Mouse (Mus musculus) liver, embryonic 14.5 days (tissue): ENCODE results near the gene Ift27.

Experiments
- CTCF ChIP-seq: IDR thresholded peaks from 2 replicates; pipeline ENCODE4 v1.5.1; 2016; ENCODE audit warnings: antibody characterized with exemption, low read depth, control low read depth
- EP300 ChIP-seq: IDR thresholded peaks from 2 replicates; pipeline ENCODE4 v1.6.1; 2016; ENCODE audit warnings: antibody characterized with exemption, low read depth

DNA sequence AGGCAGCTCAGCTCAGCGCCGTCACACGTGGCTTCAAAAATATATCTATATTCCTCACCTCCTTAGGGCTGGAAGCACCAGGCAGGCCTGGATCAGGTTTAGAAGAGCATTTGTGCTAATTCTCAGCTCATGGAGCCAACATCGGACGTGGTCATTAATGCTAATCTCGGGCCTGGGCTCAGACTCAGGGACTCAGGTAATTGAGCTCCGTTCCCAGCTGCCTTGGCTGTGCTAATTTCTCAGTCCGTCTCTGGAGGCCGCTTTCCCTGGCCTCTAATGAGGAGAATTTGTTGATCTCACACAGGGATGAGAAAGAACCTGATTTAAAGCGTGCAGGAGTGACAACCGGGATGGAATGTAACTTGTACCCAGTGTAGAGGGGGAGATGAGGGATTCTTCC, 9.4 kb downstream of the Ift27 start:
- TF ChIP-seq EP300 (no peak), CTCF (no peak)
